Mouse (Mus musculus): ENCODE data around the gene Gm11568.

GRCm38 (mm10) chr11:99842185-99842584 lies 15.5 kb upstream of the Gm11568 start:
- TF ChIP-seq POLR2A (IDR thresholded peaks at IDR 0.05; ENCODE audit: borderline replicate concordance, insufficient read depth, low read length): no peak
- no peak for TF ChIP-seq CTCF (IDR thresholded peaks at IDR 0.05; ENCODE audit: borderline replicate concordance, insufficient read depth, low read depth, low read length)
